Mouse (Mus musculus): ENCODE data around the gene Pde6g.

GRCm38 (mm10) chr11:120442344-120442743 is 11.0 kb downstream of the Pde6g start, which contains the start of gene Tspan10:
- no peak for TF ChIP-seq GATA1 (IDR thresholded peaks at IDR 0.05; ENCODE audit: low read depth, low read length)
- TF ChIP-seq HCFC1 (IDR thresholded peaks at IDR 0.05; ENCODE audit: low read depth, low read length) = no peak
- TF ChIP-seq POLR2A (IDR thresholded peaks at IDR 0.05; ENCODE audit: control insufficient read depth in 1 of 2, insufficient read depth in 1 of 2, low read depth in 1 of 2, low read length in 2 of 2, poor library complexity in 1 of 2) = no peak
- no peak for TF ChIP-seq MAFK (IDR thresholded peaks at IDR 0.05; ENCODE audit: borderline replicate concordance, low read depth, low read length)
- no peak for TF ChIP-seq ZC3H11A (IDR thresholded peaks at IDR 0.05; ENCODE audit: low read depth, low read length)
- TF ChIP-seq EP300 (IDR thresholded peaks at IDR 0.05; ENCODE audit: low read depth in 1 of 2, low read length in 2 of 2) = no peak
- no peak for TF ChIP-seq GABPA (IDR thresholded peaks at IDR 0.05; ENCODE audit: low read depth, low read length)
- TF ChIP-seq E2F4 (IDR thresholded peaks at IDR 0.05; ENCODE audit: borderline replicate concordance, low read depth, low read length) = no peak
- no peak for TF ChIP-seq SMC3 (IDR thresholded peaks at IDR 0.05; ENCODE audit: low read depth, low read length)
- TF ChIP-seq CTCF (IDR thresholded peaks at IDR 0.05 in 2 of 3, conservative IDR thresholded peaks at IDR 0.05 in 1 of 3; ENCODE audit: control insufficient read depth in 1 of 3, insufficient read depth in 1 of 3, low read depth in 2 of 3, low read length in 3 of 3, poor library complexity in 1 of 3, severe bottlenecking in 1 of 3) = no peak
- TF ChIP-seq ETS1 (IDR thresholded peaks at IDR 0.05; ENCODE audit: low read depth, low read length) = no peak
- TF ChIP-seq ZKSCAN1 (IDR thresholded peaks at IDR 0.05; ENCODE audit: low read depth, low read length) = no peak
- TF ChIP-seq MAX (IDR thresholded peaks at IDR 0.05; ENCODE audit: low read length) = no peak
- no peak for TF ChIP-seq POLR2AphosphoS5 (IDR thresholded peaks at IDR 0.05; ENCODE audit: borderline replicate concordance, low read depth, low read length)

Data from MEL (cell line).